Mouse (Mus musculus) embryonic facial prominence, embryonic 14.5 days (tissue): Measurements from ENCODE around the gene C2cd4b. TPM values are rescaled to one million over a fixed set of nuclear protein-coding genes. Genes with fewer than 3 reads are reported as not detected.

ENCODE experiments used
- ATAC-seq: fragments of 200-750 bp; cut with Nextera tagmentation; 2 replicates; pipeline ENCODE4 v1.8.0; 2017; ENCODE audit warnings: low read depth, moderate number of reproducible peaks, moderate TSS enrichment
- DNase-seq: peaks from one replicate; pipeline ENCODE4 v3.0.0-alpha.2; 2015; ENCODE audit warnings: low spot score
- H3K27ac ChIP-seq: fragments of 300-500 bp; sonication (generic); replicated peaks from 2 replicates; pipeline ENCODE4 v1.5.1; 2014; ENCODE audit warnings: low read depth, mild to moderate bottlenecking, low read length, moderate library complexity
- H3K27me3 ChIP-seq: fragments of 300-500 bp; sonication (generic); replicated peaks from 2 replicates; pipeline ENCODE4 v1.6.1; 2014; ENCODE audit warnings: low read length; ENCODE audit not compliant: control insufficient read depth, insufficient read depth
- H3K36me3 ChIP-seq: fragments of 300-500 bp; sonication (generic); 2 replicates; pipeline ENCODE4 v1.6.1; 2014; ENCODE audit warnings: low read length, mixed read lengths; ENCODE audit not compliant: control insufficient read depth, insufficient read depth
- H3K4me1 ChIP-seq: fragments of 300-500 bp; sonication (generic); 2 replicates; pipeline ENCODE4 v1.6.1; 2014; ENCODE audit warnings: antibody characterized with exemption, low read length; ENCODE audit not compliant: control insufficient read depth, insufficient read depth
- H3K4me2 ChIP-seq: fragments of 300-500 bp; sonication (generic); 2 replicates; pipeline ENCODE4 v1.6.1; 2014; ENCODE audit warnings: low read depth, mild to moderate bottlenecking, low read length, moderate library complexity, mixed read lengths
- H3K4me3 ChIP-seq: fragments of 300-500 bp; sonication (generic); 2 replicates; pipeline ENCODE4 v1.5.1; 2014; ENCODE audit warnings: low read depth, mild to moderate bottlenecking, low read length
- H3K9ac ChIP-seq: fragments of 300-500 bp; sonication (generic); 2 replicates; pipeline ENCODE4 v1.6.1; 2014; ENCODE audit warnings: low read depth, mild to moderate bottlenecking, low read length, moderate library complexity, mixed read lengths
- H3K9me3 ChIP-seq: fragments of 300-500 bp; sonication (generic); 2 replicates; pipeline ENCODE4 v1.6.1; 2016; ENCODE audit warnings: low read length; ENCODE audit not compliant: control insufficient read depth
- WGBS: fragments of 180-500 bp; shearing (Covaris S2); extraction: QIAGEN DNeasy Blood & Tissue Kit; methylation state at CpG from one replicate; pipeline ENCODE4 v1.1.7; 2014; 5-methylcytosine and 5-hydroxymethylcytosine counted together
- polyA plus RNA-seq: library from polyadenylated mRNA; unstranded; fragments of >200 nt; fragmentation: Nextera tagmentation; extraction: Ambion mirVana; gene quantifications from 2 replicates; pipeline ENCODE4 v1.2.1, GENCODE M21; 2014

C2cd4b gene
- 0.38 and 1.0 TPM in 2 replicates for polyA plus RNA-seq

DNA sequence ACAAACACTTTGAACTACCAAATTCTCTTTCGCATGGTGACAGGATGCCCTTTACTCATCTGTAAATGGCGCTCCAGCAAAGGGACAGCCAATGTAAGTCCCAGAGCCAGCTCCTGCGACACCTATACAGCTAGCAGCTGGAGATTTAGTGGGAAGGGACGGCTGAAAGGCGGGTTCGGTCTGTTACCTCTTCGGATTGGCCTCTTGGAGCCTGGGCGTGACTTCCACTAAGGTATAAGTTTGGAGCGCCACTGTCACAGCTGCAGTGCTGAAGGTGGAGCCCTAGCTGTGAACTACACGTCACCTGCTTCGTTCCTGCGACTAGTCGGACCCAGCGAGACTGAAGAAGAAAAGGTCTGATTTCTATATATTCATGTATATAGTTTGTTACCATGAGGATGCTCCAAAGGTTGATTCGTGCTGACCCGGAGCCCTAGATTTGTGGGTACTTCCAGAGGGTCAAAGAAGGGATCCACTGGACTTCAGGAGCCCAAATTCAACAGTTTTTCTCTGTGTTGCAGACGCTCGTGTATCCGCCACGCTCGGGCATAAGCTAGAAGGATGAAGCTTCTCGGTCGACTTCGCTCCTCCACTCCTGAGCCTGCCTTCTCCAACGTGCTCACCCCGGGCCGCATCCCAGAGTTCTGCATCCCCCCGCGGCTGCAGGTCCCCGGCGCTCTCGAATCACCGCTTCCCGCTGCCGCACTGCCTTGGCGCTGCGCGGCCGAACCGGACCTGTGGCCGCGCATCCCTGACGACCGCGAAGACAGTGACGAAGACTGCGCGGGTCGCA lies at the start of gene C2cd4b:
Gene C2cd4b (plus strand): TSS at position 275 of the 793 bp plus-strand sequence.
- Histone ChIP-seq H3K27ac (no peak within 1 kb of the TSS), H3K4me3 (peak within 1 kb of the TSS; percentile 66), H3K9ac (peak within 1 kb of the TSS; percentile 69), H3K36me3 (no peaks in the 10 kb centered on the region), H3K4me2 (peak within 1 kb of the TSS; percentile 95), H3K9me3 (0 out of 2 replicates have a peak, but pooled peaks cover 4% of the 10 kb centered on the region), H3K4me1 (0 out of 2 replicates have a peak, but pooled peaks cover 4% of the 10 kb centered on the region), H3K27me3 (peaks cover 32% of the 10 kb centered on the region)
- 2% methylated on average over 39 of the region's 49 CpGs for WGBS
- DNase-seq (peak; percentile 79), ATAC-seq (peak; percentile 76; the same call in 1 of the 2 replicates)

DNA sequence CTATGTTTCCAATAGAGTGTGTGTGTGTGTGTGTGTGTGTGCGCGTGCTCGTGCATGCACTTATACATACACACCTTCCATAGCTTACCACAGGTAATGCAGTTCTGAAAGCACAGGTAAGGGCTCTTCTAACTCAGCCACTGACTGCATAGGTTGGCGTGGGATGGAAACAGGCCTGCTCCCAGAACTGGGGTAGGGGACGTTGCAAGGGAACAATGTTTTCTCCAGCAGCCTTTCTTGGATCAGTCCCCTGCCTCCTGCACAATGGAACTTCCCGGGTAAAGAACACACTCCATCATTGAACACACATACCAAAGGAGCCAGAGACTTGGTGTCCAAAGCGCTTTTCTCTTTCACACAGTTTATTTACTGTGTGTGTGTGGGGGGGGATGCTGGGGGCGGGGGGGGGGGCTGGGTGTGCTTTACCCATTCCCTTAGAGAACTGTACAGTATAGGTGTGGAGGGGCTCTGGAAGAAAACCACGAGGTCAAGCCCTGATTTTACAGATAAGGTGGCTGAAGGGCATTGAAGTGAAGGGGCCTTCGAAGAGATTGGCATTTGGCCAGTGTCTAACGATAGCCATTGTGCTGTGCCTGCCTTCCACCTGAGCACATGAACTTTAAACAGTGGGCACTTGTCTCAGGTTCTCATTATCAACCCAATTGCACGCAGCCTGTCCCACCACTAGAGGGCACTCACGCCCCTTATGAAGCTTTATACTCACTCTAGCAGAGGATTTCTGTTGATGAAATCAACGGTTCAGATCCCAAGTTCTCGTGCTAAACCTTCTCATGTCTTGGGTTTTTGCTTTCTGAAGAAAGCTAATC lies 48.0 kb upstream of the C2cd4b start:
- Histone ChIP-seq H3K9me3 (no peaks in the 10 kb centered on the region), H3K9ac (no peak overlapping the region), H3K27me3 (no peaks in the 10 kb centered on the region), H3K4me2 (no peak overlapping the region), H3K36me3 (no peaks in the 10 kb centered on the region), H3K27ac (no peak overlapping the region), H3K4me1 (no peaks in the 10 kb centered on the region), H3K4me3 (no peak overlapping the region)
- no peak for ATAC-seq
- WGBS, result 42% methylated on average over 15 of the region's 15 CpGs
- DNase-seq, result peak; percentile 77

DNA sequence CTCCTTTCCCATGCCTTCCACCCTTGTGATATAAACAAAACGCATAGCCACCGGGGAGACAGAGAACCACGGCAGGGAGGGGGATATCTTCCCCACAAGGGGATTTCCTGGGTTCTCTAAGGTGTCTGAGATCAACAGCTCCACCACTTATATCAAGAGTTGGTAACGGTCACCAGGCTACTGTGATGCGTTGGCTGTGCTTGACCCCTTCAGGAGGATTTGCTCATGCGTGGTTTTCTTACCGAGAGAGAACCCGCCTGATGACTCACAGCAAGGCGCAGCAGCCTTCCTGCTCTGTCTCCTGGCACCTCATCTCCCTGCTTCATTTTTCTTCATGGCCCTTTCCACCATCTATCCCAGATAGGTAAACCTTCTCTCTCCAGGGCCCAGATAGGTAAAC lies 47.1 kb upstream of the C2cd4b start:
- 83% methylated on average over 9 of the region's 9 CpGs for WGBS
- no peak overlapping the region for H3K4me3 ChIP-seq
- H3K9ac ChIP-seq, result no peak overlapping the region
- no peak overlapping the region for H3K4me2 ChIP-seq
- H3K4me1 ChIP-seq, result no peaks in the 10 kb centered on the region
- DNase-seq (no peak), ATAC-seq (no peak)
- no peaks in the 10 kb centered on the region for H3K36me3 ChIP-seq
- H3K27me3 ChIP-seq, result no peaks in the 10 kb centered on the region
- H3K9me3 ChIP-seq, result no peaks in the 10 kb centered on the region
- no peak overlapping the region for H3K27ac ChIP-seq

DNA sequence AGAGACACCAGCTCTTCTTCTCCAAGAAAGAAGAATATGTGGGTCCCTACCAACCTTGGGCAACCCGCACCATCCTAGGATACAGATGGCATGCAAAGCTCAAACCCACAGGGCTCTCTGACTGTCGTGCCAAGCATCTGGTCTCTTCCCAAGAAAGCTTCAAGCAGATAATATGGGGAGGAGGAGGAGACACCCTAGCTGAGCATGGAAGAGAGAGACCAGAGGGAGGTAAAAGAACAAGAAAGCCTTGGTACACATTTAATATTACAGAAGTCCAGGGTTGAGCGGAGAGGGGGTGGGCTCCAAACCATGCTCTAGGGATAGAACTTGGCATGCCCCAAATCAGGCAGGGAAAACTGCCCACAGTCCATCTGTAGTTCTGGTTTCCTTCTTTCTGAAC lies 42.2 kb upstream of the C2cd4b start:
- ATAC-seq (no peak), DNase-seq (no peak)
- Histone ChIP-seq H3K4me2 (no peak overlapping the region), H3K27ac (no peak overlapping the region), H3K36me3 (no peaks in the 10 kb centered on the region), H3K27me3 (no peaks in the 10 kb centered on the region), H3K4me1 (no peaks in the 10 kb centered on the region), H3K4me3 (no peak overlapping the region), H3K9me3 (no peaks in the 10 kb centered on the region), H3K9ac (no peak overlapping the region)
- 87% methylated on average over 3 of the region's 3 CpGs for WGBS

DNA sequence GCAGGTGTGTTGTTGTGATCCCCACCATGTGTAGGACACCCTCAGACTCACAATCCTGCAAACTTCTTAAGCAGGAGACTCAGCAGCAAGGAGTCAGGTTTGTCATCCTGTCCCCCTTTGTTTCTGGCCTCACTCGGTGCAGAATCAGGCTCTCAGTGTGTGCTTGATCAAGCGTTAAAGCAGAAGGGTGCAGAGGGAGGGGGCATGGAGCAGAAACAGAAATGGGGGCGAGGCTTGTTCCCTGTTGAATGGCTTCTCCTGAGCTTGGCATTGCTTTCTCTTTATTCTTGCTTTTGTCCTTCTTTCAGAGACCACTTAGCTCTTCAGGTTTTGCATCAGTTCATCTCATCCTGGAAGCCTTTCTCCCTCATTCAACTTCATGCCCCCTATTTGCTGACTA lies 40.6 kb upstream of the C2cd4b start:
- no peaks in the 10 kb centered on the region for H3K36me3 ChIP-seq
- H3K27ac ChIP-seq, result no peak overlapping the region
- no peaks in the 10 kb centered on the region for H3K9me3 ChIP-seq
- no peaks in the 10 kb centered on the region for H3K27me3 ChIP-seq
- no peak overlapping the region for H3K4me3 ChIP-seq
- H3K4me1 ChIP-seq, result no peaks in the 10 kb centered on the region
- WGBS, result 42% methylated on average over 3 of the region's 3 CpGs
- ATAC-seq, result no peak
- H3K4me2 ChIP-seq, result no peak overlapping the region
- no peak overlapping the region for H3K9ac ChIP-seq
- no peak for DNase-seq

DNA sequence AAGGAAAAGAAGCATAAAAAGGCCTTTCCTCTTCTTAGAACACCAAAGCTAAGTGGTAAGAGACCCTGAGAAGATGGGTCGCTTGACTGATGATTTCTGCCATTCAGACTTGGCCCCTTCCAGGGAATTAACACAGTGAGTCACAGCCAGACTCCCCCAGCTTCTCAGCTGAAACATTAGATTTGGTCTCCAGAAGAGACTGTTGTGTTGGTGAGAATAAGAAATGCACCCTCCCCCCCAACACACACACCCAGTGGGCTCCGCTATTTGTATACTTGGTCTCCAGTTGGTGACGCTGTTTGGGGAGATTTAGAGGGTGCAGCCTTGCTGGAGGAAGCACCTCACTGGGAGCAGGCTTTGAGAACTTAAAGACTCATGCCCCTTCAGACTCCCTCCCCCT lies 39.1 kb upstream of the C2cd4b start:
- Histone ChIP-seq H3K4me3 (no peak overlapping the region), H3K36me3 (no peaks in the 10 kb centered on the region), H3K27me3 (no peaks in the 10 kb centered on the region), H3K27ac (no peak overlapping the region), H3K4me2 (no peak overlapping the region), H3K9ac (no peak overlapping the region), H3K9me3 (no peaks in the 10 kb centered on the region), H3K4me1 (no peaks in the 10 kb centered on the region)
- DNase-seq (no peak), ATAC-seq (no peak)
- WGBS, result 65% methylated on average over 3 of the region's 3 CpGs

DNA sequence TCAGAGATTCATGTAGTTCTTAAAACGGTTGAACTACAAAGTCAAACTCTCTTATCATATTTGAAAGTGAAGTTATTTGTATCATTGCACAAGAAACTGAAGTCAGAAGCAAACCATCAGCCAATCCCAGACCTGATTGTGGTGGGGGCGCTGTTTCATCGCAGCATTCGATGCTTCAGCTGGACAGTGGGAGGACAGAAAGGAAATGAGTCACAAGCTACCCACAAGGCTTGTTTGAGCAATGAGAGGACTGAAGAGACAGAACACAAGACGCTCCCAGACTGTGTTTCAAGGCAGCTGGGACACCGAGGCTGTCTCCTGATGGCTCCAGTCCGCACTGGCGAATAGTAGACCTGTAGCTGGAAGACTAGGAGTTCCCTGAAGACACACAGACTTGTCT lies 36.9 kb upstream of the C2cd4b start:
- no peak for DNase-seq
- no peaks in the 10 kb centered on the region for H3K9me3 ChIP-seq

DNA sequence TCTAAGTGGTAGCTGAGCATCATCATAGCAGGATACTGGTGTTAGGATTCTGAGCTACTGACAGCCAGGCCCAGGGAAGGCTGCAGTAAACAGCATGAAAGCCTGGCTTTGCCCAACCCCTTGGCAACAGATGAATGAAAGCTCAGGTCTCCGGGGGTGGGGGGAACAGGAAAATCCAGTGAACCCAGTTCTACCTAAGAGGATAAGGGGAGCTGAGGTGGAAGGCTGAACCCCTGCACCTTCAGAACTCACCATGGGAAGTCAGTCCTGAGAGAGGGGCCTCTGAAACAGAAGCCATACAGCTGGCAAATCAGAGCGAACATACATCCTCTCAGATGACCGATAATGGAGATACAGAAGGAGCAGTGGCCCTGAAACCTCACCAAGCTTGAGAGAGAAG lies 34.0 kb upstream of the C2cd4b start:
- H3K4me1 ChIP-seq, result no peaks in the 10 kb centered on the region
- H3K27ac ChIP-seq, result no peak overlapping the region
- H3K4me3 ChIP-seq, result no peak overlapping the region
- WGBS, result 63% methylated on average over 3 of the region's 3 CpGs
- no peaks in the 10 kb centered on the region for H3K27me3 ChIP-seq
- no peaks in the 10 kb centered on the region for H3K36me3 ChIP-seq
- DNase-seq, result peak; percentile 54
- no peaks in the 10 kb centered on the region for H3K9me3 ChIP-seq
- peak; percentile 82; the same call in 1 of the 2 replicates for ATAC-seq
- H3K4me2 ChIP-seq, result no peak overlapping the region
- H3K9ac ChIP-seq, result no peak overlapping the region

More for the DNA sequence above, 36.9 kb upstream of the C2cd4b start:
- 80% methylated on average over 8 of the region's 8 CpGs for WGBS
- no peak for ATAC-seq
- Histone ChIP-seq H3K27ac (no peak overlapping the region), H3K36me3 (no peaks in the 10 kb centered on the region), H3K4me3 (no peak overlapping the region), H3K9ac (no peak overlapping the region), H3K27me3 (no peaks in the 10 kb centered on the region), H3K4me2 (no peak overlapping the region), H3K4me1 (no peaks in the 10 kb centered on the region)
